Mouse (Mus musculus) natural killer cell, adult 2 months (primary cell): ENCODE data around the gene Il4ra.
A peak's percentile ranks its signal among the peaks of the same experiment; 100 is the strongest.

Experiments
- DNase-seq, 2 experiments: peaks; one replicate each; pipeline ENCODE4 v3.0.0; 2022; ENCODE audit warnings: low spot score in 2 of 2

The Il4ra gene

DNA sequence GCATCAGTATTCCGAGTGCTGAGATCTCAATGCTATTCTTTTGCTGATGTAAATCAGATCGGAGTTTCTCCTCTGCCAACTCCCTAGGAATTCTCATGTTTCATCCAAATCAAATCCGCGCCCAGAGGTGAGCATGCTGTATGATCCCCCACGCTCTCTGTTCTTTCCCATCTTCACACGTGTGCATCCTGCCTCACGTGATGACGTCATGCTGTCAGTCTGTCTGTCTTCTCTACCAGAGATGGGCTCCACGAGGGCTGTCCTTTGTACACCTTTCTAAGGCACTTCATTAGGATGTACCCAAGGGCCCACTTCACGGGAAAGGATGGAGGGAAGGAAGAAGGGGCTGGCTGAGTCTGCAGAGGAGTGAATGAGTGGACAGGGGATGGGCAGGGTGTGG lies 48.2 kb downstream of the Il4ra start:
- DNase-seq: no peak

GRCm38 (mm10) chr7:125600612-125601279 lies 48.8 kb downstream of the Il4ra start:
- no peak for DNase-seq

DNA sequence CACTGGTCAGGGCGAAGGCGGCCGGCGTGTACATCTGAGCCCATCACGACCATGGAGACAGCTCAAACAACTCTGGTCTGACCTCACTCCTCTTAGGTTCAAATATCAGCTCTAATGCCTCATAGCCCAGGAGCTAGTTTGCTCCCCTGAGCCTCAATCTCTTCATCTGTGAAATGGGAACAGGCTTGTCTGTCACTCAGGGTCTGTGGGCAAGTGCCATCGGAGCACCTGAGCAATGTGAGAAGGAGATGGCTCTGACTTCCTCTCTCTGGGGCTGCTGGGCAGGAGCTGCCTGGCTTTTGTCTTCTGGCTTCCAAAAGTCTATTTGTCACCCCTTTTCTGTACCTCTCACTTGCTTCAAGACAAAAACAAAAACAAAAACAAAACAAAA lies 49.4 kb downstream of the Il4ra start:
- DNase-seq: no peak

DNA sequence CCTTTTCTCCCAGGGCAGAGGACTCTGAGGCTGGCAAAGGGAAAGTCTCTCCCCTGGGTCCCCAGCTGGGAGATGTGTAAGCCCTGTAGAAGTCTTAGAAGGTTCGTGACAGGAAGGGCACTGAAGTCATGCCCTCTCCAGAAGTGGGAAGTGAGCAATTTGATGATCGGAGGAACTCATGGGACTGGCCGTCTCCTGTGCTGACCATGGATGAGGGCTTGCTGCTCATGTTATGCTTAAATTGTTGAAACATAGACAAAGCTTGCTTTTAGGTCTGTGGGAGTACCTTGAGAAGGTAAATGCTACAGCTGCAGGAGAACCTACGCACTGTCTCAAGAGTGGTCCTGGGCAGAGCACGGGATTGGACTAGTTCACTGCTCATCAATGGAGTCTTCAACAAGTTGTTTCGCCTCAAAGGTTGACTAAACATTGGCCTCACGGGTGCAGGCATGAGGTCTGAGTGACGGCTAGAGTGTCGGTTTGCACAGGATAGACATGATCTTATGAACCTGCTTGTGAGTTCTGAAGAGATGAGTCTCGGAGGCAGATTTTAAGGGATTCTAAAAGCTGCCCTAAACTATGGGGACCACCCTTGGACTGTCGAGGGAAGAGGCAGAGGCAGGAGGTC lies 50.0 kb downstream of the Il4ra start:
- DNase-seq: no peak

- peak; percentile 78 to 83 for DNase-seq
Observed at GRCm38 (mm10) chr7:125603185-125603631, 51.3 kb downstream of the Il4ra start, which contains the start of gene Il21r. Il21r (plus strand) TSS chr7:125603429.

DNA sequence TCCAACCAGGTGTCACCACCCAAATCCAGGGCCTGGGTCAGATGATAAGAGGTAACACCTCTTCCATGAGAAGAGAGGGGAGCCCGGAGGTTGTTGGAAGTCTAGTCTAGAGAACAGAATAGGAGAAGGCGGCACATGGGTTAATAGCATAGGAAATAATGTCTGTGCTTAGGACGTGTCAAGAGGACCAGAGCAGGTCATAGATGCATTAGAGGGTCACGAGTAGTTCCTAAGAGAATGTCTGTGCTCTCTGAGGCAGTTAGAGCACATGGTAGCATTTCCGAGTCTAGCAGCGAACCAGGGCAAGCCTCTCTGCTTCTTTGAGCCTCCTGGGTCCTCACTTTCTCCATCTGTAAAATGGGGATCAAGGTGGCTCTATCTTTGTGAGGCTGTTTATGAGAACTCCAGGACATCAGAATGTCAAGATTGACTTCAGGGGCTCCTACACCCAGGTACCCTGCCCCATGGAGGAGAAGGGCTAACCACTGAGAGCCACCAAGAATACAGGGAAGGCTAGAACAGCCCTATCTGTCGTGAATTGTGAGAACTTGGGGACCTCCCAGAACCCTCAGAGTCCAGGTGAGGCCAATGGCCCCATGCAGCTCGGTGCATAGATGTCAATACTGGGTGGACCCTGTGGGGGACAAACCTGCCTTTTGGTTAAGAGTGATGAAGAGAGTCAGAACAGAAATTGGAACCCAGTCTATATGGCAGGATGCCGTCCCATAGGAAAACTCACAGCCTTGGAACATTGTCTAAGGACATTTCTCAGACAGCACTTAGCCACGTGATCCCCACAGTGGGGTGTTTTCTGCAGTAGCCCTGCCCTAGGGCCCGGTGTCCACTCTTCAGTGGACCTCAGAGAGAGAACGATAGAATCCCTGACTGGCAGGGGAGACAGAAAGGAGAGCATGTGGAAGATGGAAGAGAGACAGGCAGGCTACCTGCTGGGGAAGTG lies 52.7 kb downstream of the Il4ra start:
- no peak for DNase-seq

DNA sequence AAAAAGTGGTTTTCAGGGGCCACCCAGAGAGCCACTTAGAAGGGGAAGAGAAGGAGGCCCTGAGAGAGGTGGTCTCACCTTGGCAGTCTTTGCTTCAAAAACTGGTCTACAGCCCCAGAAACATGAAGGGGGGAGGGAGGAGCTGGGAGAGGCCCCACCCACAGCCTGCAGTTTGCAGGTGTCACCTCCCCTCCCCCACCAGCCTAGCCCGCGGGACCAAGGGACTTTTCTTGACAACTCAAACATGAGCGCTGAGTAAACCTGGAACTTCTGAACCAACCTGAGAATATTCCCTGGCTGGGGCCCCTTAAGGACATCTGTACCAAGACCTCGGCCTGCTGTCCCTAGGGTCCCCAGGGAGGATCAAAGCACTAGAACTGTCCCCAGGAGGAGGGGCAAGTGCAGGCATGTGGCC lies 53.8 kb downstream of the Il4ra start:
- DNase-seq: peak; percentile 32 to 74

DNA sequence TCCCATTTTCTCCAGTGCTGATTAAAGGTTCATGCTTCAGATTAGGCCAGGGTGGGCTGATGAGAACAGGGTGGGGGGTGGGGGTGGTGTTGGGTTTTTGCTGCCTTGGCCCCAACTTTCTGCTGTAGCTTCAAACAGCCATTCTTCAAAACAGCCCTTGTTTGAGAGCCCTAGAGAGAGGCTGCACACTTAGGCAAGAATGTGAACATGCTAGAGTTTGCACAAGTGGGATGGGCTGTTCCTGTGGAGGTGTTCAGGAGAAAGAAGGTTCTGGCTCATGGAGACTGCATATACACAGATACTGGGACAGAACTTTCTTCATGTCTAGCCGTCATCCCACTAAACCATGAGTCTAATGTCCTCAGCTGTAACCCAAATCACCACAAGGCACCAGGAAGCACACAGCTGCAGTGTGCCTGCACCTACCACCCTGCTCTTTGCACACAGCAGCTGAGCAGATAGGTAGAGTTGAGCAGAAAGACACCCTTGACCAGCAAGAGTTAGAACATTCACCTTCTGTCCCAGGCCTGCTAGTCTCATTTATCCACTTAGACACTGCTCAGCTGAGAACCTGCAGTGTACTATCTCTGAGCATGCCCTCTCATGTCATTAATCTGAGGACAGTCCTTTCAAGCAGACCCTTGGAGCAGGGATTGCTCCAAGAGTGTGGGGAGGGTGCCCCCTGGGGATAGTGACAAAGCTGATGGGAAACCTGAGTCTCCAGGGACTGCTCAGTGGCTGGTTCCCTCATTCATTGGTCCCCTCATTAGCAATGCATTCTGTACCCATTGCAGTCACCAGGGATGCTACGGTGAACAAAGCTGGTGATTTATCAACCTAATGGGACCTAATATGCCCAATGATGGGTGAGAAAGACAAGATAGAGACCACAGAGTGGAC lies 54.6 kb downstream of the Il4ra start:
- DNase-seq: no peak

DNA sequence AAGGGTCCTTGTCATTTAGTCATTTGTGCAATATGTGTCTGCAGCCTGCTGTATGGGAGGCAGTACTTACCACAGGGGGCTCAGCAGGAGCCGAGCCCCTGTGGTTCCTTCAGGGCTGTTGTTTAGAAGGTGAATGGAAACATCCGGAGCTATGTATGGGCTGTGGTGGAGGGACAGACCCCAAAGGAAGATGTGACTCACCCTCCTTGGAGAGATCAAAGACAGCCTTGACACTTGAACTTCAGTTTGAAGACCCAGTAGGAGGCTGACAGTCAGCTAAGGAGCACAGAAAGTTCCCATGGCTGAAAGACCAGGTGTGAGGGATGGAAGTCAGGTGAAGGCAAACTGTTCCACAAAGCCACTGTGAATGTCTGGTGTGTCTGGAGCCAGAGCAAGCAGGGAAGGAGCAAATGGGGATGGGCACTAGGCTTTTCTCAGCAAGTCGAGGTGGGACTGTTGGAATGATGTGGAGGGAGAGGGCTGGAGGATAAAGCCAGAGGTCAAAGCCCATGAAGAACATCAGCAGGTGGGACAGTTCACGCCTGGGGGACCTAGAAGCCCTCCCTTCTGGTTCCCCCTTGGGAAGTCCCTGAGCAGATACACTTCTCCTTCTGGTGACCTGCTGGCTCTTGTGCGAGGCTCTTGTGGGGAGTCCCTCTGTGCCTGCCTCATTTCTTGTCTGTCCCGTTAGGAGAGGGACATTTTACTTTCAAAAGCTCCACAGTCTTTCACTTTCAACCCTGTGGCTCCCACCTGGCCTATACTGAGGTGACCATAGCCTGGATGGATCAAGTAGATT lies 55.7 kb downstream of the Il4ra start:
- peak; percentile 60 to 65 for DNase-seq

DNA sequence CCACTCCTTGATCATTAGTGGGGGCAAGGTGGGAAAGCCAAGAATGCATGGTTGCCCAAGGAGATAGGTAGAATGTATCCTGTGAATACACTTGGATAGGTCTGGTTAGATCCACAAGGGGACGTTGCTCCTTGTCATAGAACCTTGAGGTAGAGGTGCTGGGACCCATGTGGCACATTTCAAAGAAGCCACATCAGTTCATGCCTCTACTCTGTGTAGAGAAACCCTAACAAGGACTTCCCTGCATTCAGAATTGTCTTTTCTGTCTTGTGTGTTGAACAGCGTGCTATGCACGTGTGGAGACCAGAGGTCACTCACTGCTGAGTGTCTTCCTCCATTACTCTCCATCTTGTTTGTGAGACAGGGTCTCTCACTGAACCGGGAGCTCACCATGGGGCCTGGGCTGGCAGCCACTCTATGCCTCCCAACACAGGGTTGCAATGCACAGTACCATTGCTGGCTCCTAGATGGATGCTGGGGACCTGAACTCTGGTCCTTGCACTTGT lies 56.3 kb downstream of the Il4ra start:
- no peak for DNase-seq

- no peak for DNase-seq
Observed at GRCm38 (mm10) chr7:125613579-125613978, 61.7 kb downstream of the Il4ra start.

DNA sequence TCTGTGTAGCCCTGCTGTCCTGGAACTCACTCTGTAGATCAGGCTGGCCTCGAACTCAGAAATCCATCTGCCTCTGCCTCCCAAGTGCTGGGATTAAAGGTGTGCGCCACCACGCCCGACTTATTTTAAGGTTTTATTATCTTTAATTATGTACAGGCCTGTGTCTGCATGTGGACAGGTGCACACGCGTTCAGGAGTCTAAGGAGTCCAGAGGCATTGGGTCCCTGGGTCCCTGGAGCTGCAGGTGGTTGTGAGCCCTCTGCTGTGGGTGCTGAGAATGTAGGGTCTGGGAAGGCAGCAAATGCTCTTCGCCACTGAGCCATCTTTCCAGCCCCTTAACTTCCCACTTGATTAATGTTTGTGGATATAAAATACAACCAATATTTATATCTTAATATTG lies 63.5 kb downstream of the Il4ra start:
- DNase-seq: no peak

GRCm38 (mm10) chr7:125618016-125618415 lies 66.1 kb downstream of the Il4ra start:
- DNase-seq: no peak

- DNase-seq: no peak
Observed at GRCm38 (mm10) chr7:125620077-125620476, 68.2 kb downstream of the Il4ra start.

DNA sequence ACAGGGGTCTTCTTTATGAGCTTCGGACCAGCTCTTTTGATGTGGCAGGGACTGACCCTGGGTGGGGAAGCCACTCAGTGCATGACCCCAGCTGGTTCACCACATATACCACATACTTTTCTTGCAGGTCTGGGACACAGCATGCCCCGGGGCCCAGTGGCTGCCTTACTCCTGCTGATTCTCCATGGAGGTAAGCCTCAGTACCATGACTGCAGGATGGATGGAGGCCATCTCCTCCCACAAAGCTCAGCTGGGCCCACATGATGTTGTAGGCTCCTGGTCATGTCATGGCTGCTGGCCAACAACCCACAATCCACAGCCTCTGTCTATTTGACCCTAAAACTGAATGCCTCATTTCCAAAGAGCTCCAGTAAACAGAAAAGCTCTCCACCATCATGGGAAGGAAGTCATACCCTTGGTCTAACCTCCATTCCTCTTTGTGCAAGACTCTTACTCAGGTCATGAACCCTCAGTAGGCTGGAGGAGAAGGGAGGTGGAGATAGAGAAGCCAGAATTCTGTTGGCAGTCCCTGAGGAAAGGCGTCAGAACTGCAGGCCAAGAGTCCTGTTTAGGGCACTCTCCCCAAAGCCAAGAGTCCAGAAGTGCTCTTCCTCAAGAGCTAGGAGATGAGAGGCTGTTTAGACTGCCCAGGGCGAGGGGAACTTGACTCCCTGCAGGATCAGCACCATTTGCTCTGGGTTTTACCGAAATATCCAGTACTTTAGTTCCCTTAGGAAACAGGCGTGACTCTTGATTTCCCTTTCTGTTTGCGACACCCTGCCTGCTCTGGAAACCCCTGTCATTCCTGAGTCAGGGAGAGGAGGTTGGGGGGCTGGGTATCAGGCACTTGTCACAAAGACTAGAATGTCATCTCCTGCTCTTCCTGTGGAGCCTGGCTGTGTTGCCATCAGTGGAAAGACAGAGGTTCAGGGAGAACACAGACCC lies 71.1 kb downstream of the Il4ra start:
- DNase-seq: no peak

DNA sequence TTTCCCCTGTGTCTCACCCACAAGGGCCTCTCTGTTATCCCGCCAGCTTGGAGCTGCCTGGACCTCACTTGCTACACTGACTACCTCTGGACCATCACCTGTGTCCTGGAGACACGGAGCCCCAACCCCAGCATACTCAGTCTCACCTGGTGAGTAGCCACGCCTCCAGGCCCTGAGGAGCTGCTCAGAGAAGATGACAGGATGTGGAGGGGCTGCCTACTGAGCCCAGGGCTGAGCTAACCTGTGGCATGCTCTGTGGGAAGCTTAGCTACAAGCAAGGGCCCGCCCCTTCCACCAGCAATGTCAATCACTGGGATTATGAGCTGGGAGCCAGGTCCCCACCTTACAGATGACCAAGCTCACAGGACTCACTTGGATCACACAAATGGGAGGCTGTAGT lies 73.3 kb downstream of the Il4ra start:
- DNase-seq: no peak

DNA sequence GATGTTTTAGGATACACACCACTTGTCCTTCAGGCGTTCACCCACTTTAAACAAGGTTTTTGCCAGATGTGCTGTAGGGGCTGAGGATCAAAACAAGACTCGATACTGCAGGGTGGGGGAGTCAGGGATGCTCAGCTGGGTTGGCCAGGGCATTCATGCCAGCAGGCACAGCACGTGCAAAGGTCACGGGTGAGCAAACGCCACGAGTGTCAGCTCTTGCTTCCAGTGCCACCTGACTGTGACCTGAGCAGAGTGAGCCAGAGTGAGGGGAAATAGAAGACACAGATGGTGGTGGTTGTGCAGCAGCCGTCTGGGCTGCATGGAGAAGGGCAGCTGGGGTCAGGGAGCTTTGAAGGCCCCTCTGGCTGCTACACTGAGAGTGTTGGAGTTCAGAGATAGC lies 73.9 kb downstream of the Il4ra start:
- peak in 1 of 2 experiments; percentile 70 for DNase-seq
